Mouse (Mus musculus): ENCODE results near the gene Epha2.

The Epha2 gene

GRCm38 (mm10) chr4:141279783-141280182 is 21.3 kb upstream of the Epha2 start:
- no peak for DNase-seq (ENCODE audit: low read depth, low spot score)

- DNase-seq (ENCODE audit: low read depth, low spot score): no peak
Observed at GRCm38 (mm10) chr4:141280471-141280870, 20.6 kb upstream of the Epha2 start.

GRCm38 (mm10) chr4:141281153-141281552 is 19.9 kb upstream of the Epha2 start:
- DNase-seq (ENCODE audit: low read depth, low spot score): no peak

GRCm38 (mm10) chr4:141281578-141281977 is 19.5 kb upstream of the Epha2 start:
- DNase-seq (ENCODE audit: low read depth, low spot score): no peak

- DNase-seq (ENCODE audit: low read depth, low spot score): no peak
Observed at GRCm38 (mm10) chr4:141282087-141282486, 19.0 kb upstream of the Epha2 start.

- DNase-seq (ENCODE audit: low read depth, low spot score): no peak
Observed at GRCm38 (mm10) chr4:141282623-141283022, 18.4 kb upstream of the Epha2 start.

GRCm38 (mm10) chr4:141283176-141283878 is 17.7 kb upstream of the Epha2 start:
- DNase-seq (ENCODE audit: low read depth, low spot score): no peak

GRCm38 (mm10) chr4:141283879-141284411 is 17.1 kb upstream of the Epha2 start:
- no peak for DNase-seq (ENCODE audit: low read depth, low spot score)

GRCm38 (mm10) chr4:141284486-141284885 is 16.6 kb upstream of the Epha2 start:
- no peak for DNase-seq (ENCODE audit: low read depth, low spot score)

- no peak for DNase-seq (ENCODE audit: low read depth, low spot score)
Observed at GRCm38 (mm10) chr4:141285128-141285527, 15.9 kb upstream of the Epha2 start.

GRCm38 (mm10) chr4:141286860-141287517 is 14.1 kb upstream of the Epha2 start:
- no peak for DNase-seq (ENCODE audit: low read depth, low spot score)

- no peak for DNase-seq (ENCODE audit: low read depth, low spot score)
Observed at GRCm38 (mm10) chr4:141287518-141288004, 13.5 kb upstream of the Epha2 start.

GRCm38 (mm10) chr4:141288152-141288551 is 12.9 kb upstream of the Epha2 start:
- DNase-seq (ENCODE audit: low read depth, low spot score): no peak

- DNase-seq (ENCODE audit: low read depth, low spot score): peak; percentile 95
Observed at GRCm38 (mm10) chr4:141291571-141292375, 9.3 kb upstream of the Epha2 start.

- no peak for DNase-seq (ENCODE audit: low read depth, low spot score)
Observed at GRCm38 (mm10) chr4:141295774-141296186, 5.3 kb upstream of the Epha2 start.

- no peak for DNase-seq (ENCODE audit: low read depth, low spot score)
Observed at GRCm38 (mm10) chr4:141297934-141298333, 3.1 kb upstream of the Epha2 start.

GRCm38 (mm10) chr4:141299356-141299755 is 1.7 kb upstream of the Epha2 start:
- DNase-seq (ENCODE audit: low read depth, low spot score): no peak

GRCm38 (mm10) chr4:141300196-141300595 is 844 bp upstream of the Epha2 start:
- no peak for DNase-seq (ENCODE audit: low read depth, low spot score)

- DNase-seq (ENCODE audit: low read depth, low spot score): no peak
Observed at GRCm38 (mm10) chr4:141301591-141302427, 769 bp downstream of the Epha2 start.

GRCm38 (mm10) chr4:141302428-141303401 is 1.7 kb downstream of the Epha2 start:
- no peak for DNase-seq (ENCODE audit: low read depth, low spot score)
